Mouse (Mus musculus) myocyte (in vitro differentiated cells): ENCODE measurements at regions not wholly inside any gene's neighbourhood (a gene's known extent, or its start where the extent isn't known, plus 50 kb on each side); places are given as distances from the start of the nearest gene placed in this dataset.

Experiments used
- CEBPB ChIP-seq: IDR thresholded peaks from 2 replicates; pipeline ENCODE4 v1.6.1; 2011; ENCODE audit warnings: mild to moderate bottlenecking, moderate library complexity; ENCODE audit not compliant: poor library complexity, insufficient read depth, severe bottlenecking
- E2F4 ChIP-seq: IDR thresholded peaks from one replicate; pipeline ENCODE4 v1.6.1; 2011; ENCODE audit warnings: mild to moderate bottlenecking, control low read depth, moderate library complexity; ENCODE audit not compliant: insufficient read depth
- MAX ChIP-seq: IDR thresholded peaks from one replicate; pipeline ENCODE4 v1.6.1; 2011; ENCODE audit warnings: low read depth, mild to moderate bottlenecking, control low read depth
- MYOD1 ChIP-seq, 3 experiments: IDR thresholded peaks; one replicate each; pipeline ENCODE4 v1.6.1; 2011; ENCODE audit warnings: control low read depth in 2 of 3, low read depth in 2 of 3, mild to moderate bottlenecking in 2 of 3, moderate library complexity in 1 of 3; ENCODE audit not compliant: insufficient read length in 2 of 3, control insufficient read depth in 1 of 3
- MYOG ChIP-seq, 3 experiments: IDR thresholded peaks; one replicate each; pipeline ENCODE4 v1.6.1; 2011; ENCODE audit warnings: control low read depth in 2 of 3, low read depth in 2 of 3, mild to moderate bottlenecking in 2 of 3; ENCODE audit not compliant: insufficient read length in 2 of 3, control insufficient read depth in 1 of 3, insufficient read depth in 1 of 3
- POLR2A ChIP-seq: IDR thresholded peaks from one replicate; pipeline ENCODE4 v1.6.1; 2011; ENCODE audit warnings: low read depth, mild to moderate bottlenecking, control low read depth, moderate library complexity; ENCODE audit not compliant: insufficient read length
- POLR2AphosphoS2 ChIP-seq: IDR thresholded peaks from one replicate; pipeline ENCODE4 v1.6.1; 2011; ENCODE audit warnings: low read depth, control low read depth; ENCODE audit not compliant: insufficient read length
- REST ChIP-seq: IDR thresholded peaks from one replicate; pipeline ENCODE4 v1.6.1; 2011; ENCODE audit warnings: mild to moderate bottlenecking, control low read depth, moderate library complexity; ENCODE audit not compliant: insufficient read depth, insufficient read length
- SRF ChIP-seq: IDR thresholded peaks from one replicate; pipeline ENCODE4 v1.6.1; 2011; ENCODE audit warnings: low read depth; ENCODE audit not compliant: control insufficient read depth, insufficient read length
- TCF3 ChIP-seq: IDR thresholded peaks from one replicate; pipeline ENCODE4 v1.6.1; 2011; ENCODE audit warnings: low read depth, control low read depth; ENCODE audit not compliant: insufficient read length
- USF1 ChIP-seq: IDR thresholded peaks from one replicate; pipeline ENCODE4 v1.6.1; 2011; ENCODE audit warnings: low read depth, mild to moderate bottlenecking, control low read depth, moderate library complexity

- TF ChIP-seq TCF3 (no peak), POLR2A (no peak), SRF (no peak), MAX (no peak), MYOG (IDR thresholded peaks at IDR 0.05; ENCODE audit: control insufficient read depth in 1 of 3, insufficient read depth in 1 of 3, insufficient read length in 2 of 3, low read depth in 2 of 3) (no peak), E2F4 (no peak), MYOD1 (IDR thresholded peaks at IDR 0.05; ENCODE audit: control insufficient read depth in 1 of 3, insufficient read length in 2 of 3, low read depth in 2 of 3) (no peak), CEBPB (no peak), REST (no peak), POLR2AphosphoS2 (no peak), USF1 (no peak)
These were observed 118.1 kb downstream of the Sptssa start for GRCm38 (mm10) chr12:54538320-54538705.
